Mouse (Mus musculus): Measurements from ENCODE around the gene Fam186a. TPM values are rescaled to one million over a fixed set of nuclear protein-coding genes. Genes with fewer than 3 reads are reported as not detected.

Gene Fam186a
- polyA plus RNA-seq, 1 experiment from 2014 or later: not detected

Other genes starting within 250 kb of the Fam186a start
- 0.77 and 1.1 TPM in 2 replicates for gene Gpd1, start 249.5 kb downstream of the Fam186a start, polyA plus RNA-seq (2016; fragmentation: Nextera tagmentation; extraction: Ambion mirVana)
- gene Cox14, start 241.4 kb downstream of the Fam186a start, polyA plus RNA-seq (2016; fragmentation: Nextera tagmentation; extraction: Ambion mirVana): 168 and 170 TPM in 2 replicates
- gene Cers5, start 194.2 kb downstream of the Fam186a start, polyA plus RNA-seq (2016; fragmentation: Nextera tagmentation; extraction: Ambion mirVana): 53.9 and 55.4 TPM in 2 replicates
- 24.6 and 25.5 TPM in 2 replicates for gene Lima1, start 91.6 kb downstream of the Fam186a start, polyA plus RNA-seq (2016; fragmentation: Nextera tagmentation; extraction: Ambion mirVana)
- 38.0 and 40.7 TPM in 2 replicates for gene Larp4, start 3.0 kb upstream of the Fam186a start, polyA plus RNA-seq (2016; fragmentation: Nextera tagmentation; extraction: Ambion mirVana)
- gene Dip2b, start 71.6 kb upstream of the Fam186a start, polyA plus RNA-seq (2016; fragmentation: Nextera tagmentation; extraction: Ambion mirVana): 16.3 and 18.6 TPM in 2 replicates